Mouse (Mus musculus) 416B (cell line): ENCODE data around the gene Gm3233.
"Not testable (repeated sequence)": the region's sequence is repeated elsewhere in the genome, so short reads cannot be mapped to it uniquely, and the experiment has no call there.

ENCODE experiments used
- DNase-seq: peaks from one replicate; pipeline ENCODE4 v3.0.0; 2011; ENCODE audit warnings: low read depth

Gene Gm3233

GRCm38 (mm10) chr10:77728280-77728679 is 31.2 kb downstream of the Gm3233 start:
- peak; percentile 27 for DNase-seq

- no peak for DNase-seq
These were observed 33.3 kb downstream of the Gm3233 start, which contains the start of gene Gm10100 for GRCm38 (mm10) chr10:77726186-77726585. Gene Gm10100, plus strand, starts transcription at chr10:77726486.

- no peak for DNase-seq
These were observed 34.6 kb downstream of the Gm3233 start for GRCm38 (mm10) chr10:77724855-77725254.

GRCm38 (mm10) chr10:77720299-77720698 is 39.2 kb downstream of the Gm3233 start, which contains the start of gene Krtap12-1:
Gene Krtap12-1, plus strand, starts transcription at chr10:77720599.
- not testable (repeated sequence) for DNase-seq

- no peak for DNase-seq
These were observed 44.0 kb downstream of the Gm3233 start, which contains the start of gene Gm10142 for GRCm38 (mm10) chr10:77715507-77715906. Gene Gm10142, plus strand, starts transcription at chr10:77715807.

- DNase-seq, result no peak
These were observed 45.7 kb downstream of the Gm3233 start for GRCm38 (mm10) chr10:77713734-77714133.

GRCm38 (mm10) chr10:77711157-77711556 is 48.3 kb downstream of the Gm3233 start, which contains the start of gene Gm10024:
Gene Gm10024, plus strand, starts transcription at chr10:77711457.
- DNase-seq, result not testable (repeated sequence)

- DNase-seq, result peak; percentile 7
These were observed 49.7 kb downstream of the Gm3233 start for GRCm38 (mm10) chr10:77709831-77710230.
